Mouse (Mus musculus) stomach, postnatal 0 days (tissue): Measurements from ENCODE around the gene Zfp281.

Experiments used
- CTCF ChIP-seq: IDR thresholded peaks from 2 replicates; pipeline ENCODE4 v1.5.1; 2016; ENCODE audit warnings: antibody characterized with exemption, low read depth, mild to moderate bottlenecking, moderate library complexity
- EP300 ChIP-seq: optimal IDR thresholded peaks from 2 replicates; pipeline ENCODE3; 2016; ENCODE audit warnings: antibody characterized with exemption

GRCm38 (mm10) chr1:136678836-136679235, 54.1 kb downstream of the Zfp281 start:
- TF ChIP-seq CTCF = no peak
- TF ChIP-seq EP300 = no peak
